Mouse (Mus musculus) mouse trophoblast stem cell (cell line): Measurements from ENCODE around the gene Iffo1.

Experiments
- in situ Hi-C, 2 experiments: fragments of 300-500 bp; cut with MseI, MboI; formaldehyde crosslinking; loops; 2 replicates in 1 of 2; 3 replicates in 1 of 2; pipeline ENCODE4 v1.15.1; 2025

Iffo1 gene

DNA sequence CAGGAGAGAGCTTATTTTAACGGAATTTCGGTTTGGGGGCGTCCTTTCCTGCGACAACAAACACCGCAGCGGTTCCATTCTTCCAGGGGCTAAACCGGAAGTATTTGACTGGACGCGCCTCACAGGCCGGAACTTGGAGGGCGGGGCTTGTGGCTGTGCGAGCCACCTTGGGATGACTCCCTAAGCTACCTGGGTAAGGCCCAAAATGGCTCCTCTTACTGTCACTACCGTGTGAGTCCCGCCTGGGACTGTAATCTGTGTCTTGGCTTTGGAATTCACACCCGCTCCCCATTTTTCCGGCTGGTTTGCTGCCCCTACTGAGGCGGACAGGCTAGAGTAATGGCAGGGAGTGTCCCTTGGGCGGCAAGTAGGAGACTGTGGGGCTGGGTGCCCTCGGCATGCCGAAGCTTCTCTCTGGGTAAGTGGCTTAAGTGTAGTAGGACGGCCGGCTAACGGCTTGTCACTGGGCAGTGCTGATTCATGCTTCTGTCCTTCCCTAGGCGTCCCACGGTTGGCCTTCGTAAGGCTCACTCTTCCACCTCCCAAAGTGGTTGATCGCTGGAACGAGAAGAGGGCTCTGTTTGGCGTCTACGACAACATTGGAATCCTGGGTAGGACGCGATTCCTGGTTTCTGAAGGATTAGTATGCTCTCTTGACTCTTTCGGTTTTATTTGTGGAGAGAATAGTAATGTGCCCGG lies 47.1 kb downstream of the Iffo1 start:
- in situ Hi-C loops: no loop called here

DNA sequence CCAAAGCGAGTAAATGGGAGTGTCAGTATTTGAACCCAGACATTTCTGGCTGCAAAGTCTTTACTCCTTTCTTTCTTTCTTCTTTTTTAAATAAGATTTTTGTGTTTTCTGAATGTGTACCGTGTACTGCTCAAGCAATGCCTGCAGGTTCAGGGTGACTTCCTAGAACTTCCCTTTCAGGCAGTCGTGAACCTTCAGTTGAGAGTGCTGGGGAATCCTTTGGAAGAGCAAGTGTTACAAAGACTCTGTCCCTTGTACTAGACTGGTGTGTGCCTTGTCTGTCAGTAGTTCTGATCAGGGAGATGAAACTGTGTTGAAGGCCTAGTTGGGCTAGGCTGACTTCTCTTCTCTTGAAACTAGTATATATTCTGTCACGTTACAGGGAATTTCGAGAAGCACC lies 47.8 kb downstream of the Iffo1 start:
- in situ Hi-C loops: no loop called here

DNA sequence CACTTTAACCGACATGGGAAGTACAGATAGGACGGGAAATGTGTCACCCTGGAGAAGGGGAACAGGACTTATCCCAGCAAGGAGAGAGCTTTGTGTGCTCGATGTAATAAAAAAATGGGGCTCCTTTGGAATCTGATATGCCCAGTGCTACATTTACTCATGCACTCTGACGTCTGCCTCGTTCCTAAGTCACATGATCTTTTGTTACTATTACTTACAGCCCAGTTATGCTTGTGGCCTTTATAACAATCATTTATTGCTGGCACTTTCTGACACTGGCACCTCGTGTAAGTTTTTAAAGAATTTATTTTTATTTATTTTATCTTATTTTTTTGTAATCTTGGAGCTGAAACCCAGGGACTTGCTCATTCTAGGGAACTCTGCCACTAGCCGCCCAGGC lies 48.3 kb downstream of the Iffo1 start:
- in situ Hi-C loops: no loop called here

DNA sequence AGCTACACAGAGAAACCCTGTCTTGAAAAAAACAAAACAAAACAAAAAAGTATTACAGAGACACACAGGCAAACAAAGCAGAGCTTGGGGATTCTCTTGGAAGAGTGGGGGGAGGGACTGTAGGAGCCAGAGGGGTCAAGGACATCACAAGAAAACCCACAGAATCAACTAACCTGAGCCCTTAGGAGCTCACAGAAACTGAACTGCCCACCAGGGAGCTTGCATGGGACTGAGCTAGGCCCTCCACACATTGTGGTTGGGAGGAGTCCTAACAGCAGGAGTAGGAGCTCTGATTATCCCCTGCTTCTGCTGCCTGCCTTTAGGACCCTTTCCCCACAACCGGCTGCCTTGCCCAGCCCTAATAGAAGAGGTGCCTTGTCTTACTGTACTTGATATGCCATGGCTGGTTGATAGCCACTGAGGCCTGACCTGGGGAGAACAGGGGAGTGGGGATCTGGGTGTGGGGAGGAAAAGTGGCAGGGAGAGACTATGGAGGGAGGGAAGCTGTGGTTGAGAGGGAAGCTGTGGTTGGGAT lies 50.6 kb downstream of the Iffo1 start:
- in situ Hi-C loops: no loop called here

DNA sequence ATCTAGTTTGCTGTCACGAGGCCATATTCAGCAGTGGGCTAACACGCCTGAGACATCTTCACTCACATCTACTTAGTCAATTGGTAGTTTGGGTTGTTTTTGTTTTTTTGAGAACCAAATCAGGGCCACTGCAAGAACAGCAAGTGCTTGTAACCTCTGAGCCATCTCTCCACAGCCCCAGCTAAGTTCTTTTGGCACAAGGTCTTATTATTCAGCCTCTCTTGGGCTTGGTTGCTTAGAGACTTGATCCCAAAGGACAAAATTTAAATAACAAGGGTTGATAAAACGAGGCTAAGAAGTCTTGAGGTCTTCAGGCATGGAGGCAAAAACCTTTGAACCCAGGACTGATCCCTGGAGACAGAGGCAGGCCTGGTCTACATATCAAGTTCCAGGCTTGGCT lies 51.3 kb downstream of the Iffo1 start:
- in situ Hi-C loops: no loop called here

DNA sequence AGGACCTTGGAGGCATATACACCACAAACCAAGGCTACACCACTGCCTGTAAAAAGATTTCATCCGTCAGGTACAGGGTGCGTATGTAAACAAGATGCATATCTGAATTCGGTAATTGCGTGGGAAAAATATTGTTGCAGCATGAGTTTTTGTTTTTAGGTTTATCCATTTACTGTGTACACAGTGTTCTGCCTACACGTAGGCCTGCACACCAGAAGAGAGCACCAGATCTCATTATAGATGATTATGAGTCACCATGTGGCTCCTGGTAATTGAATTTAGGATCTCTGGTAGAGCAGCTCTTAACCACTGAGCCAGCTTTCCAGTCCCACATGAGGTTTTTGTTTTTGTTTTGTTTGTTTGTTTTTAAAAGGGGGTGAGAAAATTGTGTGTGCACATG lies 52.1 kb downstream of the Iffo1 start:
- in situ Hi-C loops: no loop called here

DNA sequence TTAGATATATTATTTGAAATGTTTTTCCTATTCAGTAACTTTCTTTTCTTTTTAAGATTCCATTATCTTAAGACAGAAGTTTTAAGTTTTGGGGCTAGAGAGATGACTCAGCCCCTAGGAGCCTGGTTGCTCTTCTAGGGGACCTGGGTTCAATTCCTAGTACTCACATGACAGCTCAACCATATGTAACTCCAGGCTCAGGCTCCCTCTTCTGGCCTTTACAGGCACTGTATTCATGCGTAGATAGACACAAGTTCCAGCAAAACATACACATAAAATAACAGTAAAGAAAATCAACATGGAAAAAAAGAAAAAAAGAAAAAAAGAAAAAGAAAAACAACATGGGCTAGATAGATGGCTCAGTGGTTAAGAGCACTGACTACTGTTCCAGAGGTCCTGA lies 65.4 kb downstream of the Iffo1 start:
- in situ Hi-C loops: no loop called here
